Mouse (Mus musculus) megakaryocyte, embryonic 14.5 days (primary cell): ENCODE results near the gene Mad1l1. TPM values are rescaled to one million over a fixed set of nuclear protein-coding genes. Genes with fewer than 3 reads are reported as not detected.

ENCODE experiments used
- H3K27me3 ChIP-seq: replicated peaks from 2 replicates; pipeline ENCODE3; 2012; ENCODE audit warnings: inconsistent platforms
- H3K36me3 ChIP-seq: replicated peaks from 2 replicates; pipeline ENCODE3; 2012; ENCODE audit warnings: low read length, inconsistent platforms, mixed read lengths
- H3K4me1 ChIP-seq: 2 replicates; pipeline ENCODE4 v1.6.1; 2012; ENCODE audit warnings: inconsistent platforms
- H3K4me3 ChIP-seq: replicated peaks from 2 replicates; pipeline ENCODE3; 2012; ENCODE audit warnings: moderate library complexity, mild to moderate bottlenecking, inconsistent platforms
- H3K9me3 ChIP-seq: 2 replicates; pipeline ENCODE4 v1.6.1; 2012; ENCODE audit warnings: inconsistent platforms
- FLI1 ChIP-seq: IDR thresholded peaks from 2 replicates; pipeline ENCODE4 v1.6.1; 2012; ENCODE audit warnings: low read length, inconsistent platforms, mixed read lengths
- GATA1 ChIP-seq: IDR thresholded peaks from 3 replicates; pipeline ENCODE4 v1.6.1; 2012; ENCODE audit warnings: mixed read lengths, low read length, inconsistent platforms, borderline replicate concordance
- polyA plus RNA-seq: library from polyadenylated mRNA; stranded (reverse); fragments of >175 nt; gene quantifications from 2 replicates; pipeline ENCODE4 v1.2.3, GENCODE M21; 2012; ENCODE audit warnings: low replicate concordance; ENCODE audit not compliant: insufficient read depth

The Mad1l1 gene
- polyA plus RNA-seq, 1 experiment = 10.3 TPM

GRCm38 (mm10) chr5:140052405-140052804 is 268.9 kb downstream of the Mad1l1 start:
- Histone ChIP-seq H3K4me3 (no peak overlapping the region), H3K9me3 (no peaks in the 10 kb centered on the region), H3K27me3 (peaks cover 3% of the 10 kb centered on the region), H3K4me1 (peaks cover 3% of the 10 kb centered on the region; the same call in 1 of the 2 replicates), H3K36me3 (no peaks in the 10 kb centered on the region)
- no peak for TF ChIP-seq GATA1
- no peak for TF ChIP-seq FLI1

- Histone ChIP-seq H3K27me3 (no peaks in the 10 kb centered on the region), H3K36me3 (peaks cover 7% of the 10 kb centered on the region), H3K9me3 (no peaks in the 10 kb centered on the region), H3K4me1 (peaks cover 11% of the 10 kb centered on the region), H3K4me3 (no peak overlapping the region)
- no peak for TF ChIP-seq FLI1
- no peak for TF ChIP-seq GATA1
Observed at GRCm38 (mm10) chr5:140045453-140045852, 275.9 kb downstream of the Mad1l1 start.

DNA sequence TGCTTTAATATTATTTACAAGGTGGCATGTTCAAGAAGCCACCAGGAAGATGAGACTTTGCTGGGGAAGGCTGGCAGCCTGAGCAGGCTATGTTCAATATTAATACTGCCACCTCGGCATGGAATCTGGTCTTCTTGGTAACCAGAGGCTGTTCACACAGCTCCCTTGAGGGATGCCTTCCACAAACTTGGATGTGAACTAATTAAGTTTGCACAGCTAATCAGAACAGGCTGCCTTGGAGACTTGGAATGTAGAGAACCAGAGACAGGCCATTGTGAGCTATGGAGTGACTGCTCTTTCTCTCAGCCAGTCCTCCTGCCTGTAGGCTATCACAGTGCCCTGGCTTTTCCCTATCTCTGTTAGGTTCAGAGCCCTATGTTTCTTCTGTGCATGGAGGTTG is 278.4 kb downstream of the Mad1l1 start:
- Histone ChIP-seq H3K4me3 (no peak overlapping the region), H3K4me1 (peaks cover 15% of the 10 kb centered on the region), H3K9me3 (no peaks in the 10 kb centered on the region), H3K27me3 (peaks cover 2% of the 10 kb centered on the region), H3K36me3 (peaks cover 7% of the 10 kb centered on the region)
- TF ChIP-seq GATA1 (no peak), FLI1 (no peak)

GRCm38 (mm10) chr5:140042002-140042611 is 279.2 kb downstream of the Mad1l1 start:
- Histone ChIP-seq H3K27me3 (peaks cover 2% of the 10 kb centered on the region), H3K4me3 (no peak overlapping the region), H3K4me1 (peaks cover 15% of the 10 kb centered on the region), H3K36me3 (peaks cover 7% of the 10 kb centered on the region), H3K9me3 (no peaks in the 10 kb centered on the region)
- TF ChIP-seq FLI1 (no peak), GATA1 (no peak)

GRCm38 (mm10) chr5:140041055-140041454 is 280.3 kb downstream of the Mad1l1 start:
- Histone ChIP-seq H3K36me3 (peaks cover 7% of the 10 kb centered on the region), H3K9me3 (no peaks in the 10 kb centered on the region), H3K27me3 (peaks cover 2% of the 10 kb centered on the region), H3K4me1 (peaks cover 8% of the 10 kb centered on the region; the same call in 1 of the 2 replicates), H3K4me3 (no peak overlapping the region)
- TF ChIP-seq FLI1 = no peak
- no peak for TF ChIP-seq GATA1

DNA sequence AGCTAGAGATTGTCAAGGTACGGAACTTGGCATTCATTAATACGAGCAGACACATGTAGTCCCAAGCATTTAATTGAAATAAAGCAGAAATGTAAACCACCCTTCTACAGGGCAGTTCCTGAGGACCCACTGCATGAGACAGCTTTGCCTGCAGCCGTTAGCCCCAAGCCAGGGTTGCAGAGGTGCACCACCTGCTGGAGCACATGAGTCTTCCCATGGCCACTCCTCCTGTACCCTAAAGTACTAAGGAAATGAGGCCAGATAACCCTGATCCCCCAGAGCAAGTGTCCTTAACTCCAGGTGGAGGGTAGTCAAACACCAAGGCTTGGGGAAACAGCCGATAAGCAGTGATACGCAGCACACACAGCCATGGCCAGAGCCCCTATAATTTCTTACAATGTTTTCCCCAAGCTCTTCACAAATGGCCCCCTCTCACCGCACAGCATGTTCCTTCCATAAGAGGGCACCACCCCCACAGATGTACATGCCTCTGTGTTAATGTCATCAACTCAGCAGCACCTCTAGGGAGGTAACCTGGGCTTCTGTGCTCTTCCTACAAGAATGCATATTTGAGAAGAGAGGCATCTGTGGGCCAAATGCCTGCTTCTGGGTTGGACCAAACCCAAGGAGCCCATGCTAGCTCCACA is 283.6 kb downstream of the Mad1l1 start:
- H3K36me3 ChIP-seq = no peaks in the 10 kb centered on the region
- H3K9me3 ChIP-seq = no peaks in the 10 kb centered on the region
- no peak for TF ChIP-seq GATA1
- TF ChIP-seq FLI1 = no peak
- peaks cover 4% of the 10 kb centered on the region for H3K27me3 ChIP-seq
- H3K4me3 ChIP-seq = no peak overlapping the region
- H3K4me1 ChIP-seq = peaks cover 13% of the 10 kb centered on the region; the same call in 1 of the 2 replicates

DNA sequence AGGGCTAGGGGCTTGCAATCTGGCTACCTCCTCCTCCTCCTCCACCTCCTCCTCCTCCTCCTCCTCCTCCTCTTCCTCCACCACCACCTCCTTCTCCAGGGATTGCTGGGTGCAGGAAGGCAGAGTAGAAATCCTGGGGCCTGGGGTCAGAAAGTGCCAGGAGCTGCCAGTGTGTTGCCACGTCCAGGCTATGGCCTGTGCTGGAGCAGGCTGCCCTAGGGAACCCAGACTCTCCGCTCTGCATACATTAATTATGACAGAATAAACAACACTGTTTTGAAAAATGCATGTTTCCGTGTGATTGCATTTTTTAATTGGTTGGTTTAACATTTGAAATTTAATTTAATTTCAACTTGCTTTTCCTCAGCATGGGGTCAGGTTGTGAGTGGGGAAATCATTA is 285.7 kb downstream of the Mad1l1 start:
- H3K4me1 ChIP-seq = peaks cover 14% of the 10 kb centered on the region; the same call in 1 of the 2 replicates
- no peaks in the 10 kb centered on the region for H3K36me3 ChIP-seq
- H3K27me3 ChIP-seq = peaks cover 4% of the 10 kb centered on the region
- no peaks in the 10 kb centered on the region for H3K9me3 ChIP-seq
- H3K4me3 ChIP-seq = no peak overlapping the region
- TF ChIP-seq GATA1 (no peak), FLI1 (no peak)

GRCm38 (mm10) chr5:140035025-140035330 is 286.4 kb downstream of the Mad1l1 start:
- no peak overlapping the region for H3K4me3 ChIP-seq

GRCm38 (mm10) chr5:140034300-140035024 is 286.9 kb downstream of the Mad1l1 start:
- H3K4me3 ChIP-seq = no peak overlapping the region
- H3K4me1 ChIP-seq = peaks cover 14% of the 10 kb centered on the region; the same call in 1 of the 2 replicates
- no peak for TF ChIP-seq FLI1
- TF ChIP-seq GATA1 = no peak
- no peaks in the 10 kb centered on the region for H3K36me3 ChIP-seq
- H3K9me3 ChIP-seq = no peaks in the 10 kb centered on the region
- peaks cover 4% of the 10 kb centered on the region for H3K27me3 ChIP-seq

More at GRCm38 (mm10) chr5:140035025-140035330, 286.4 kb downstream of the Mad1l1 start:
- Histone ChIP-seq H3K27me3 (peaks cover 4% of the 10 kb centered on the region), H3K9me3 (no peaks in the 10 kb centered on the region), H3K36me3 (no peaks in the 10 kb centered on the region), H3K4me1 (peaks cover 14% of the 10 kb centered on the region; the same call in 1 of the 2 replicates)
- no peak for TF ChIP-seq FLI1
- no peak for TF ChIP-seq GATA1

GRCm38 (mm10) chr5:140026366-140026765 is 295.0 kb downstream of the Mad1l1 start:
- H3K4me1 ChIP-seq = peaks cover 42% of the 10 kb centered on the region
- no peaks in the 10 kb centered on the region for H3K9me3 ChIP-seq
- H3K4me3 ChIP-seq = no peak overlapping the region
- TF ChIP-seq GATA1 = no peak
- no peak for TF ChIP-seq FLI1
- H3K27me3 ChIP-seq = peaks cover 13% of the 10 kb centered on the region
- H3K36me3 ChIP-seq = peaks cover 13% of the 10 kb centered on the region
